15 mouse cellular contexts compared by ENCODE assay signal in the genomic region with DNA sequence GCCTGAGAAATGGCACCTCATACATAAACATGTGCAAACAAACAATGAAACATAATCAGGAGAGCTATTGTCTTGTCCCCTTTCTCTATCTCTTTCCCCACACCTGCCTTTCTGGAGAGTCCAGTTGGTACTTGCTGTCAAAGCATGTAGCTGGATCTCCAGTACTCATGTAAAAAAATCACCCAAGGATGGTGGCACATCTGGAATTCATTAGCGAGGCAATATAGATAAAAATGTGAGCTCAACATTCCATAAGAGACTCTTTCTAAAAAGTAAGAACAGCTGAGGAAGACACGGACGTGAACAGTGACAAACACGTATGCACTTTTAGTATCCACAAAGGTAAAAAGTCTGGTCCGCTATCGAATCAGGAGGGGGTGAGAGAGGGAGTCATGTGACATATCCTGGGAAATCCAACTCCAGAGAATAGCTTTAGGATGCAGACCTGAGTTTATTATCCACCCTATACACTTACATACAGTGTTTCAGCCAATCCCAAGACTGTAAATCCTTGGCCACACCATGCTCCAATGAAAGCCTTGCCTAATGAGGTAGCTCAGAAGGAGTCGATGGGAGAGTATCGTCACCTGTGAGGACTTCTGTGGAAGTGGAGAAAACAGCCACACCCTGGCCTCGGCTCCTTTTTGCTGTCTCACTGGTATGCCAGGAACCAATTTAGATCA.
"Had no signal": no experiment of that assay in that cellular context is flagged by ENCODE, and none has a peak within 500 bp of the region (broad histone marks: within the 10 kb centered on the region; RNA-seq: fewer than 3 reads in every experiment).

No protein-coding gene starts in this region.

- H3K27me3 ChIP-seq: neural tube, embryonic 12.5 days; stomach, embryonic 15.5 days had no signal

- H3K9me3 ChIP-seq: midbrain, embryonic 10.5 days; neural tube, embryonic 12.5 days; stomach, embryonic 15.5 days had no signal

- DNase-seq: kidney, adult 18-20 months; kidney, postnatal 10 days; kidney, postnatal 4 days; left cerebral cortex, postnatal 4 days; lung, adult 18-20 months; lung, postnatal 36 days; midbrain, embryonic 14.5 days; retina, postnatal 1 day; thymus, postnatal 36 days had no signal

- H3K4me1 ChIP-seq: midbrain, embryonic 10.5 days; neural tube, embryonic 12.5 days; stomach, embryonic 15.5 days had no signal

- H3K36me3 ChIP-seq: midbrain, embryonic 10.5 days; neural tube, embryonic 12.5 days; stomach, embryonic 15.5 days had no signal

- H3K27ac ChIP-seq: layer of hippocampus, adult 2 months; liver, embryonic 14.5 days; midbrain, embryonic 10.5 days; neural tube, embryonic 12.5 days; stomach, embryonic 15.5 days had no signal

- H3K9ac ChIP-seq: liver, embryonic 14.5 days; neural tube, embryonic 12.5 days; stomach, embryonic 15.5 days had no signal

- H3K4me3 ChIP-seq: layer of hippocampus, adult 2 months; midbrain, embryonic 10.5 days; myocyte; neural tube, embryonic 12.5 days; stomach, embryonic 15.5 days had no signal

- H3K4me2 ChIP-seq: neural tube, embryonic 12.5 days; stomach, embryonic 15.5 days had no signal
